Mouse (Mus musculus): ENCODE measurements around the gene Dzank1. TPM values are rescaled to one million over a fixed set of nuclear protein-coding genes. Genes with fewer than 3 reads are reported as not detected.

Dzank1 gene
- polyA plus RNA-seq (2012; rRNA removed) (0.01 and 0.02 TPM in 2 replicates), polyA plus RNA-seq (2014; fragmentation: Nextera tagmentation; extraction: Ambion mirVana) (0.17 TPM in 1 of 2 replicates, not detected in the other)

DNA sequence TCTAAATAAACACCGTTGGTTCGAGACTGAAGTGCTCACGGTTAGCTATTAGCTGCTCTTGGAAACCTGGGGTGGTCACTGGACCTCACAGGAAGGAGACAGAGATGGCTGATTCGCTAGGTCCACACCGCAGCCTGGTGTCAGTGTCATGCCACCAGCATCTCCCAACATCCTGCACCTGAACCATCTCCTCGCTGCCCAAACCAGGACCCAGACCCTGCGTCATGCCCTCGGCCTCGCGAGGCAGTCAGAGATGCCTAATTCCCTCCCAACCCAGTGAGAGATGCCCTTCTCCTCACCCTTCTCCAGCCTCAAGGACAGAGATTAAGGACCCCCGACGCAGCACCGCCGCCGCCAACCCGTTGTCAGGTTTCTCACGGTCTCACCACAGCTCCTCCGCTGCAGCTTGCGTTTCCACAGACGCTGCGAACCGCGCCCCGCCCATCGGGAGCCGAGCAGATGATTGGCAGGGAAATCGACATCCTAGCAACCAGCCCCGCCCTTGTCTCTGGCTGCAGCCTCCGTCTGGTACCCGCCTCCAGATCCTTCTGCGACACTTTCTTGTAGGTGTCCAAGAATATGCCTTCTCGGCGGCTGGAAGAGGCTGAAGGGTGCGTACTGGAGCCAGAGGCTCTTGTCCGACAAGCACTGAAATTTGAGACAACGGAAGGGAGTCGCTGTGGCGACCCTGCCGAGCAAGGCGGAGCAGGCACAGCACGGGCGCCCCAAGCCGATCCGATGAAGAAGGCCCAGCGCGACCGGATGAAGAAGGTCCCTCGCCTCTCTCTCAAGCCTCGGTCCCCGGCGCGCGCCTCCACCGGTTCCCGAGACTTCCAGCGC, at the start of gene Dzank1, which contains the start of gene Polr3f:
Gene Dzank1, minus strand, starts transcription at position 434 of the 840 bp plus-strand sequence.
Gene Polr3f, plus strand, starts transcription at position 738 of the 840 bp plus-strand sequence.
- WGBS (ENCODE audit: insufficient replicate concordance), result 1% methylated on average over 56 of the region's 56 CpGs
- Histone ChIP-seq H3K9ac (replicated peaks) (peak within 1 kb of the TSS; percentile 63), H3K9me3 (ENCODE audit: control insufficient read depth, low read length) (no peaks in the 10 kb centered on the region), H3K27me3 (ENCODE audit: control insufficient read depth, insufficient read depth, low read length) (peaks cover 8% of the 10 kb centered on the region), H3K4me3 (ENCODE audit: insufficient read depth in 1 of 2, low read depth in 2 of 2, low read length in 2 of 2) (peak within 1 kb of the TSS; percentile 76 to 89), H3K36me3 (replicated peaks; ENCODE audit: control insufficient read depth, insufficient read depth, low read depth) (peaks cover 5% of the 10 kb centered on the region; the same call in 1 of the 2 replicates), H3K27ac (no peak within 1 kb of the TSS), H3K4me2 (ENCODE audit: low read depth) (peak within 1 kb of the TSS; percentile 89), H3K4me1 (replicated peaks; ENCODE audit: control insufficient read depth in 2 of 2, insufficient read depth in 2 of 2, low read length in 1 of 2) (peaks cover 5 to 9% of the 10 kb centered on the region in 2 experiments; a peak in 3 of 4 replicates)
- ATAC-seq (ENCODE audit: insufficient read depth) (peak; percentile 98), DNase-seq (ENCODE audit: low read depth in 3 of 3, low spot score in 3 of 3) (peak; percentile 88 to 91 (median 88))
- TF ChIP-seq CTCF (IDR thresholded peaks at IDR 0.05; ENCODE audit: low read depth), result no peak
- peak; percentile 39; the same call in 1 of the 2 replicates for TF ChIP-seq EP300 (IDR thresholded peaks at IDR 0.05; ENCODE audit: low read depth)

DNA sequence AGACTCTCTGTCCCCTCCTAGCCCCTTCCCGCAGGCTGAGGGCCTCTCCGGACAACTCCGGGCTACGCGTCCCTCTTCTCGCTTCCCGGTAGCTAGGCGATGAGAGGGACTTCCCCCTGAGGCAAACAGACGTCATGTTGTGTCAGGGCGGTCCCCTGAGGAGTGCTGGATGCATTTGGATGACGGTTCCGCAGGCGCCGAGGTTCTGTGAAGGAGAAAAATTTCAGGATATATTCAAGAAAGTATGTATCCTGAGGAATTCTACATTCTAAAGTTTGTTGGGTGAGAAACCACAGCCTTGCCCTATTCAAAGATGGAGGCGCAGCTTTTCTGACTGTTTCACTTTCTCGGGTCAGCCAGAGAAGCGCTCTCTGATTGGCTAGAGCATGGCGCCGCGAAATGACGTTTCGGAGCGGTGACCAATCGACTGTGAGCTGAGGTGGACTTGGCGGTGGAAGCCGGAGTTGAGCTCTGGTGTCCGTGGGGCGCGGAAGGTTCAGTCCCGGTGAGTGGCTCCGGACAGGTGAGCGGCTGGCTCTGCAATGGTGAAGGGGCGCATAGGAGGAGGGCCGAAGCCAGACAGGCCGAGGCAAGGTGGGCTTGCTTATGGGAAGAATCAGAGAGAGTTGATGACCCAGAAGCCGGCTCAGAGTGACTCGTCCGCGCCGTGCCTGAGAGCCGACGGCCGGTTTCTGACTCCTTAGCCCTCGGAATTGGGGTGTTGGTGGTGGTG, 28.8 kb upstream of the Dzank1 start, which contains the start of gene Sec23b:
Gene Sec23b, plus strand, starts transcription at position 410 of the 733 bp plus-strand sequence.
- Histone ChIP-seq H3K36me3 (replicated peaks; ENCODE audit: control insufficient read depth, insufficient read depth, low read depth) (no peaks in the 10 kb centered on the region; the same call in none of the 2 replicates), H3K27me3 (ENCODE audit: control insufficient read depth, insufficient read depth, low read length) (no peaks in the 10 kb centered on the region), H3K4me2 (ENCODE audit: low read depth) (peak within 1 kb of the TSS; percentile 93), H3K9me3 (ENCODE audit: control insufficient read depth, low read length) (no peaks in the 10 kb centered on the region), H3K4me1 (replicated peaks; ENCODE audit: control insufficient read depth in 2 of 2, insufficient read depth in 2 of 2, low read length in 1 of 2) (peaks cover 0 to 4% of the 10 kb centered on the region in 2 experiments; a peak in 3 of 4 replicates), H3K4me3 (ENCODE audit: insufficient read depth in 1 of 2, low read depth in 2 of 2, low read length in 2 of 2) (peak within 1 kb of the TSS; percentile 91 to 92), H3K9ac (replicated peaks) (peak within 1 kb of the TSS; percentile 94), H3K27ac (peak within 1 kb of the TSS; percentile 82)
- peak; percentile 99 for ATAC-seq (ENCODE audit: insufficient read depth)
- DNase-seq (ENCODE audit: low read depth in 3 of 3, low spot score in 3 of 3), result peak; percentile 95 to 96 (median 96)
- under 1% methylated on average over 44 of the region's 44 CpGs for WGBS (ENCODE audit: insufficient replicate concordance)
- TF ChIP-seq EP300 (IDR thresholded peaks at IDR 0.05; ENCODE audit: low read depth), result no peak
- TF ChIP-seq CTCF (IDR thresholded peaks at IDR 0.05; ENCODE audit: low read depth), result no peak

- Histone ChIP-seq H3K36me3 (replicated peaks; ENCODE audit: control insufficient read depth, insufficient read depth, low read depth) (no peaks in the 10 kb centered on the region; the same call in none of the 2 replicates), H3K4me2 (ENCODE audit: low read depth) (peak overlapping the region; percentile 88), H3K9ac (replicated peaks) (peak overlapping the region; percentile 94), H3K27ac (peak overlapping the region; percentile 82), H3K4me1 (replicated peaks; ENCODE audit: control insufficient read depth in 2 of 2, insufficient read depth in 2 of 2, low read length in 1 of 2) (peaks cover 0 to 4% of the 10 kb centered on the region in 2 experiments; a peak in 3 of 4 replicates), H3K4me3 (ENCODE audit: insufficient read depth in 1 of 2, low read depth in 2 of 2, low read length in 2 of 2) (peak overlapping the region; percentile 91 to 92), H3K27me3 (ENCODE audit: control insufficient read depth, insufficient read depth, low read length) (no peaks in the 10 kb centered on the region), H3K9me3 (ENCODE audit: control insufficient read depth, low read length) (no peaks in the 10 kb centered on the region)
- no peak for TF ChIP-seq CTCF (IDR thresholded peaks at IDR 0.05; ENCODE audit: low read depth)
- 1% methylated on average over 14 of the region's 14 CpGs for WGBS (ENCODE audit: insufficient replicate concordance)
- peak in 1 of 3 experiments; percentile 13 for DNase-seq (ENCODE audit: low read depth in 3 of 3, low spot score in 3 of 3)
- ATAC-seq (ENCODE audit: insufficient read depth), result 0 out of 2 replicates have a peak, but pooled peaks have one; percentile 3
Measured at GRCm38 (mm10) chr2:144555286-144555819, 28.1 kb upstream of the Dzank1 start.

DNA sequence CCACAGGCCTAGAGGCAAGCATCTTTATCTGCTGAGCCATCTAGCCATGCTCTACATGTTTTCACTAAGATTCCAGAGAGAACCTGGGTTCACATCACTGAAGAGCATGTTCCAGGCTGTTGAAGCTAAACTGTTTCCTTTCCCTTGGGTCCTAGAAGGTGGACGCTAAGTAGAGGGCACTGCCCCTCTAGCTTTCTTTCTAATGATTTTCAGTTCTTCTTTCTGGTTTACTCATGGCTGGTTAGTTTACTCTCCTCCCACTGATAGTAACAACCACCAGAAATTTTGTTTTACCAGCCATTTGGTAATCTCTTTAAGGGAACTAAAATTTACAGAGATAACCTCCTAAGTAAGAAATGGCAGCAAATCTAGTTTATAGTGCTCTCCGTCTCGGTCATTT, 26.7 kb upstream of the Dzank1 start:
- H3K4me3 ChIP-seq (ENCODE audit: insufficient read depth in 1 of 2, low read depth in 2 of 2, low read length in 2 of 2), result no peak overlapping the region
- H3K27me3 ChIP-seq (ENCODE audit: control insufficient read depth, insufficient read depth, low read length), result no peaks in the 10 kb centered on the region
- DNase-seq (ENCODE audit: low read depth in 3 of 3, low spot score in 3 of 3) (no peak), ATAC-seq (ENCODE audit: insufficient read depth) (no peak)
- H3K9me3 ChIP-seq (ENCODE audit: control insufficient read depth, low read length), result no peaks in the 10 kb centered on the region
- WGBS (ENCODE audit: insufficient replicate concordance), result 78% methylated on average over 3 of the region's 3 CpGs
- no peak overlapping the region for H3K27ac ChIP-seq
- no peak for TF ChIP-seq EP300 (IDR thresholded peaks at IDR 0.05; ENCODE audit: low read depth)
- no peak for TF ChIP-seq CTCF (IDR thresholded peaks at IDR 0.05; ENCODE audit: low read depth)
- H3K4me1 ChIP-seq (replicated peaks; ENCODE audit: control insufficient read depth in 2 of 2, insufficient read depth in 2 of 2, low read length in 1 of 2), result peaks cover 2 to 4% of the 10 kb centered on the region in 2 experiments; a peak in 3 of 4 replicates
- H3K4me2 ChIP-seq (ENCODE audit: low read depth), result no peak overlapping the region
- H3K9ac ChIP-seq (replicated peaks), result no peak overlapping the region
- no peaks in the 10 kb centered on the region for H3K36me3 ChIP-seq (replicated peaks; ENCODE audit: control insufficient read depth, insufficient read depth, low read depth)
